ENCODE assay signal across 21 mouse cellular contexts in genomic region chr6:49654541-49655130, GRCm38 (mm10).
A peak's percentile ranks its signal among the peaks of the same experiment; 100 is the strongest.
DNase-seq lines count a peak whose midpoint lies in the region; ATAC-seq lines count a peak whose summit lies in the region.
"Had no signal": no experiment of that assay in that cellular context is flagged by ENCODE, and none has a peak within 500 bp of the region (broad histone marks: within the 10 kb centered on the region; RNA-seq: fewer than 3 reads in every experiment).

No protein-coding gene starts in this region.

- no peaks in the 10 kb centered on the region for H3K4me1 ChIP-seq in forebrain, embryonic 11.5 days (replicated peaks; ENCODE audit: control insufficient read depth, insufficient read depth, low read length)
- H3K4me1 ChIP-seq: embryonic facial prominence, embryonic 12.5 days; forebrain, embryonic 12.5 days; heart, embryonic 15.5 days; hindbrain, embryonic 13.5 days had no signal

- no peaks in the 10 kb centered on the region for H3K36me3 ChIP-seq in forebrain, embryonic 11.5 days (ENCODE audit: control insufficient read depth, insufficient read depth, low read length)
- H3K36me3 ChIP-seq: embryonic facial prominence, embryonic 12.5 days; forebrain, embryonic 12.5 days; heart, embryonic 15.5 days; hindbrain, embryonic 13.5 days had no signal

- intact Hi-C loops in left cerebral cortex, postnatal 10 days (cut with DNase I), result no loop called here

- 77% methylated on average over 10 of the region's 10 CpGs for WGBS in forebrain, embryonic 11.5 days

- H3K27me3 ChIP-seq in forebrain, embryonic 11.5 days (ENCODE audit: control insufficient read depth, insufficient read depth, low read length), result no peaks in the 10 kb centered on the region
- H3K27me3 ChIP-seq: forebrain, embryonic 12.5 days; heart, embryonic 15.5 days; hindbrain, embryonic 13.5 days had no signal

- H3K27ac ChIP-seq in forebrain, embryonic 11.5 days (ENCODE audit: low read depth, low read length), result no peak overlapping the region
- H3K27ac ChIP-seq: embryonic facial prominence, embryonic 12.5 days; forebrain, embryonic 12.5 days; heart, adult 2 months; heart, embryonic 15.5 days; hindbrain, embryonic 13.5 days; hindbrain, postnatal 0 days had no signal

- no peak overlapping the region for H3K4me2 ChIP-seq in forebrain, embryonic 11.5 days (ENCODE audit: low read depth, low read length, severe bottlenecking)
- H3K4me2 ChIP-seq: embryonic facial prominence, embryonic 12.5 days; forebrain, embryonic 12.5 days; heart, embryonic 11.5 days; heart, embryonic 15.5 days; hindbrain, embryonic 13.5 days had no signal

- no peaks in the 10 kb centered on the region for H3K9me3 ChIP-seq in forebrain, embryonic 11.5 days (ENCODE audit: control insufficient read depth, low read length)
- H3K9me3 ChIP-seq: embryonic facial prominence, embryonic 12.5 days; forebrain, embryonic 12.5 days; heart, embryonic 15.5 days; hindbrain, embryonic 13.5 days had no signal

- no peak overlapping the region for H3K4me3 ChIP-seq in forebrain, embryonic 11.5 days (ENCODE audit: low read depth, low read length)
- H3K4me3 ChIP-seq: embryonic facial prominence, embryonic 12.5 days; forebrain, embryonic 12.5 days; heart, adult 2 months; heart, embryonic 15.5 days; hindbrain, embryonic 13.5 days had no signal

- H3K9ac ChIP-seq in forebrain, embryonic 11.5 days (ENCODE audit: low read length), result no peak overlapping the region
- H3K9ac ChIP-seq: embryonic facial prominence, embryonic 12.5 days; forebrain, embryonic 12.5 days; heart, embryonic 15.5 days; hindbrain, embryonic 13.5 days had no signal

- DNase-seq in cerebellum, postnatal 10 days, result peak; percentile 4 to 10
- no peak for DNase-seq in cerebellum, adult 11-12 months
- DNase-seq in Muller cell, postnatal 12 days (ENCODE audit: inconsistent ontology term), result peak; percentile 97
- peak; percentile 43 for DNase-seq in adrenal gland, postnatal 14 days
- peak; percentile 51 for DNase-seq in retina, postnatal 1 day
- DNase-seq in lung, adult 18-20 months, result no peak
- DNase-seq in forebrain, embryonic 11.5 days (ENCODE audit: low spot score), result no peak
- no peak for DNase-seq in left cerebral cortex, postnatal 10 days (ENCODE audit: extremely low spot score in 1 of 2, low spot score in 2 of 2)
- DNase-seq: cerebellum, adult 8-10 months; cerebellum, postnatal 25 days; gastrocnemius, postnatal 14 days; heart, adult 2 months; heart, postnatal 14 days had no signal

- no peak for ATAC-seq in forebrain, embryonic 11.5 days (replicated peaks; ENCODE audit: low FRiP score)
- ATAC-seq: activated CD4-positive, CD25-positive, alpha-beta regulatory T cell, adult 4 months; forebrain, embryonic 16.5 days; hindbrain, postnatal 0 days had no signal

Comparison
In these comparisons a context has a peak if more than half of its experiments do, and no peak if none do; other contexts are left out.
1. DNase-seq: peak in cerebellum, postnatal 10 days (2 of 2), Muller cell, postnatal 12 days (single experiment), adrenal gland, postnatal 14 days (single experiment) and retina, postnatal 1 day (single experiment); none in cerebellum, adult 11-12 months (single experiment), lung, adult 18-20 months (0 of 2), forebrain, embryonic 11.5 days (single experiment) and left cerebral cortex, postnatal 10 days (0 of 2).